Mouse (Mus musculus): ENCODE data around the gene Cd59b. TPM values are rescaled to one million over a fixed set of nuclear protein-coding genes. Genes with fewer than 3 reads are reported as not detected.

Cd59b gene
- total RNA-seq, 2 experiments from 2014 or later, result 1.7 to 2.7 TPM

GRCm38 (mm10) chr2:104135920-104136319, 66.3 kb downstream of the Cd59b start:
- intact Hi-C loops (cut with DNase I), result loop anchor here (10.0 kb wide), 1 partner anchor 389 kb away; no protein-coding TSS in a partner anchor
- DNase-seq, result no peak

Other genes starting within 250 kb of the Cd59b start
- gene Lmo2, start 111.9 kb upstream of the Cd59b start, total RNA-seq (2021), result 10 to 100 TPM; 16.9 to 22.2 TPM
- gene Fbxo3, start 42.1 kb upstream of the Cd59b start, total RNA-seq (2021), result 10 to 100 TPM; 54.1 to 55.5 TPM
- not detected for gene 4931422A03Rik, start 41.5 kb upstream of the Cd59b start, total RNA-seq (2021)
- under 1 TPM; 0.17 to 0.34 TPM for gene Gm10912, start 4.0 kb upstream of the Cd59b start, total RNA-seq (2021)
- gene Gm10799, start 1.3 kb upstream of the Cd59b start, total RNA-seq (2021), result not detected
- 10 to 100 TPM; 42.6 to 52.3 TPM for gene Cd59a, start 26.0 kb downstream of the Cd59b start, total RNA-seq (2021)
- under 1 TPM; 0.48 to 0.63 TPM for gene A930018P22Rik, start 52.9 kb downstream of the Cd59b start, total RNA-seq (2021)

All from heart, postnatal 14 days (tissue).